Mouse (Mus musculus): ENCODE data around the gene Gm16253. TPM values are rescaled to one million over a fixed set of nuclear protein-coding genes. Genes with fewer than 3 reads are reported as not detected.
A peak's percentile ranks its signal among the peaks of the same experiment; 100 is the strongest.
"Not testable (repeated sequence)": the region's sequence is repeated elsewhere in the genome, so short reads cannot be mapped to it uniquely, and the experiment has no call there.

The Gm16253 gene
- polyA plus RNA-seq, 1 experiment, result not detected

DNA sequence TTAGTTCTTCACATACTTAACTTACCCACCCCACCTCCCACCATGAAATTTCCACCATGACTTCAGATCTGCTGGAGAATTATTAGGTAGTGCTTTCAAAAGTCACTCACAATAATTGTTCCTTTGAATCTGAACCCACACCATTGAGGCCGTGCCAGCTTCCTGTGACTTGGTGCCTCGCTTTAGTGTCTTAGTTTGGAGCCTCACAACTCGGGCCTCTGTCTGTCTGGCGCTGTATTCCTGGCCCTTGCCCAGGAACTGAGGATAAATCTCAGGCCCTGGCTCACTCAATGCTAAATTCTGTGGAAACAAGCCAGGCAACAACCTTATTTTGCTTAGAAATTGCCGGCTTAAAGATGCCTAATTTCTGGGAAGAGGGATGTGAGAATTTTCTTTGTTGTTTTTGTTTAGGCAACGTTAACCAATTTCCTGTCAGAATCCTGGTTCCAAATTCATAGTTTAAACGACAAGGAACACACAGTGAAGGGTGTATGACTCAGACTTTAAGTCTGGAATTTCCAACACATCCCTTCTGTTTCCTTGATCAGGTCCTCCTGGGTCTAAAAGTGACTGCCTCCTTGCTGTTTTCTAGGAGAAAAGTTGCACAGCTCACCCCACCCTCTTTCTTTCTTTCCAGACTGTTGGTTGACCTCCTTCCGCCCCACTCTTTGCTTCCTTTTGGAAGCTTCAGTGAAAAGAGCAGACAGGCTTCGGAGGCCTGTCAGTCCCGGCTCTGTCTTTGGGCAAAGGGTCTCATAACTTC lies 25.3 kb downstream of the Gm16253 start:
- WGBS, result 29% methylated on average over 10 of the region's 10 CpGs
- no peak for DNase-seq
- Histone ChIP-seq H3K4me3 (replicated peaks; ENCODE audit: extremely low read depth, low read depth, low read length) (peak overlapping the region; percentile 45), H3K4me1 (ENCODE audit: control insufficient read depth, insufficient read depth, low read length) (peaks cover 7% of the 10 kb centered on the region)
- TF ChIP-seq CTCF (IDR thresholded peaks at IDR 0.05; ENCODE audit: insufficient read depth, low read length) (no peak), POLR2A (IDR thresholded peaks at IDR 0.05; ENCODE audit: borderline replicate concordance, extremely low read depth, low read depth, low read length) (no peak)

DNA sequence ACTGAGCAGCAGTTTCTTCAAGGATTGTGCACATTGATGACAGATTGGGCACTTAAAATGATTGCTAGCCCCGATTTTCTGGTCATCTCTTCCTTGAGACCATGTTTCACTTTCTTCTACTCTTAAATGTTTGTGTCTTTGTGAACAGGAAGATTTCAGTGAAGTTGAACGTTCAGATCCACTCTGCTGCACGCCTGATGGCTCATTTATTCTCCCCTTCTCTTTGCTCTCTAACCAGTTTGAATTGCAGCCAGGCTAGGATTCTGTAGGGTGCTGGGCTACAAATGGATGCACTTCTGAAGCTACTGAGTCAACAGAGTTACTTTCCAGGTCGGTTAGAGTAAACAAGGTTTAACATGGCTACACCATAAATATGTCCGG lies 25.9 kb downstream of the Gm16253 start:
- TF ChIP-seq POLR2A (IDR thresholded peaks at IDR 0.05; ENCODE audit: borderline replicate concordance, extremely low read depth, low read depth, low read length) (no peak), CTCF (IDR thresholded peaks at IDR 0.05; ENCODE audit: insufficient read depth, low read length) (no peak)
- peaks cover 4% of the 10 kb centered on the region for H3K4me1 ChIP-seq (ENCODE audit: control insufficient read depth, insufficient read depth, low read length)
- no peak overlapping the region for H3K4me3 ChIP-seq (replicated peaks; ENCODE audit: extremely low read depth, low read depth, low read length)
- 18% methylated on average over 5 of the region's 5 CpGs for WGBS
- no peak for DNase-seq

DNA sequence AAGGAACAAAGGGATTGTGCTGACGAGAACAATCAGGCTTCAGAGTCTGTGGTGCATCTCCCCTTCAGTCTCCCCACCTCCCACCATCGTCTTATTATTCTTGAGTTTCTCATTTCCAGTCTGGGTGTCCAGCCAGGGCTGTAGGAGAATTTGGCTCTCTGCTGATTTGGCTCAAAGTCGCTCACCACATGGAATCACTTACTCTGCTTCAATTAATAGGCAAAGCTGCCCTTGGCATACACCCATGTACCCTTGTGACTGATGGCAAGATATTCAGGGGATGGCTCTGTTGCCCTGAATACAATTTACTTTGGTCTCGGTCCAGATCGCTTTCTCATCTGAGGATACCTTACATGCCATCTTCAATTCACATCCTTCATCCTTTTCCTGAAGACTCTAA lies 26.5 kb downstream of the Gm16253 start:
- Histone ChIP-seq H3K4me1 (ENCODE audit: control insufficient read depth, insufficient read depth, low read length) (0 out of 2 replicates have a peak, but pooled peaks cover 2% of the 10 kb centered on the region), H3K4me3 (replicated peaks; ENCODE audit: extremely low read depth, low read depth, low read length) (no peak overlapping the region)
- no peak for DNase-seq
- TF ChIP-seq CTCF (IDR thresholded peaks at IDR 0.05; ENCODE audit: insufficient read depth, low read length), result no peak
- WGBS, result 53% methylated on average over 5 of the region's 5 CpGs

DNA sequence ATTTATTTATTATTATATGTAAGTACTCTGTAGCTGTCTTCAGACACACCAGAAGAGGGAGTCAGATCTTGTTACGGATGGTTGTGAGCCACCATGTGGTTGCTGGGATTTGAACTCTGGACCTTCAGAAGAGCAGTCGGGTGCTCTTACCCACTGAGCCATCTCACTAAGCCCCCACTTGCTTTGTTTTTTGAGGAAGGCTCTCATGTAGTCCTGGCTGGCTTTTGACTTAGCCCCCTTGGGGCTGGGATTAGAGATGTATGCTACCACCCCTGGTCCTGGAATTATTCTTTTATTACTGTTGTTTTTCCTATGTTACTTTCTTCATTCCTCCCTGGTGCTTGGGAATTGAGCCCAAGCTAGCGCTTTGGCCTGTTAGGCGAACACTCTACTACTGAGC lies 29.2 kb downstream of the Gm16253 start:
- DNase-seq, result not testable (repeated sequence)
- WGBS, result 86% methylated on average over 4 of the region's 4 CpGs

DNA sequence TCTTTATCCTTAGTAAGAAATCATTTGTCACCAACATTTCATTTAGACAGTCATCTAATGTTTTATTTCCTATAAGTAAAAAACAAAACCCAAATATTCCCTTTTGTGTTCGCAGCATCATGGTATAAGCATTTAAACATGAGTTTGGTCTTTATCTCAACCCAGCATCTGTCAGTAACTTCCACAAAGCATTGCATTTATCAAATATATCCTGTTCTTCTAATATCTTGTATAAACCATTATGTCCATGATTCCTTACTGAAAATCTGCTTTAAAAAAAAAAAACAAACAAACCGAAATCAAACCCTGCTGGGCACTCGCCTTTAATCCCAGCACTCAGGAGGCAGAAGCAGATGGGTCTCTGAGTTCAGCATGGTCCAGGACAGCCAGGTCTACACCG lies 29.8 kb downstream of the Gm16253 start:
- Histone ChIP-seq H3K4me1 (ENCODE audit: control insufficient read depth, insufficient read depth, low read length) (0 out of 2 replicates have a peak, but pooled peaks cover 2% of the 10 kb centered on the region), H3K4me3 (replicated peaks; ENCODE audit: extremely low read depth, low read depth, low read length) (no peak overlapping the region)
- TF ChIP-seq POLR2A (IDR thresholded peaks at IDR 0.05; ENCODE audit: borderline replicate concordance, extremely low read depth, low read depth, low read length) (no peak), CTCF (IDR thresholded peaks at IDR 0.05; ENCODE audit: insufficient read depth, low read length) (no peak)
- WGBS, result 79% methylated on average over 4 of the region's 4 CpGs
- no peak for DNase-seq

More for the DNA sequence above, 29.2 kb downstream of the Gm16253 start:
- H3K4me3 ChIP-seq (replicated peaks; ENCODE audit: extremely low read depth, low read depth, low read length); H3K4me1 ChIP-seq (ENCODE audit: control insufficient read depth, insufficient read depth, low read length): not testable (repeated sequence)

DNA sequence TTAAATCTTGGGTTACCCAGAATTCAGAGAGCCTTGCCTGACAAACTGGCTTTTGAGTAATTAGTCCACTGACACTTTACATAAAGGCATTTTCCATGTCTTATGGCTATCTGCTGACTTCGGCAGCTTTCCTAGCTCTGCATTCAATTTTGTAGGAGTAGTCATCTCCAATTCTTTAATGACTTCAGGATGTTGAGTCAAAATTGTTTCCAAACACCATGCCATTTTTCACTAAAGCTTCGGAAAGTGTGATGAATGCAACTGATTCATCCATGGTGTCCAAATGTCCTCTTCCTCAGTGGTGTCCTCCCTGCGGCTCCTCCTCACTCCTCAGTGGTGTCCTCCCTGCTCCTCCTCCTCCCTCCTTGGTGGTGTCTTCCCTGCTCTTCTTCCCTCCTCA lies 41.2 kb downstream of the Gm16253 start:
- no peak for DNase-seq
- TF ChIP-seq POLR2A (IDR thresholded peaks at IDR 0.05; ENCODE audit: borderline replicate concordance, extremely low read depth, low read depth, low read length) (no peak), CTCF (IDR thresholded peaks at IDR 0.05; ENCODE audit: insufficient read depth, low read length) (no peak)
- Histone ChIP-seq H3K4me3 (replicated peaks; ENCODE audit: extremely low read depth, low read depth, low read length) (no peak overlapping the region), H3K4me1 (ENCODE audit: control insufficient read depth, insufficient read depth, low read length) (no peaks in the 10 kb centered on the region)
- WGBS, result 77% methylated on average over 3 of the region's 3 CpGs

DNA sequence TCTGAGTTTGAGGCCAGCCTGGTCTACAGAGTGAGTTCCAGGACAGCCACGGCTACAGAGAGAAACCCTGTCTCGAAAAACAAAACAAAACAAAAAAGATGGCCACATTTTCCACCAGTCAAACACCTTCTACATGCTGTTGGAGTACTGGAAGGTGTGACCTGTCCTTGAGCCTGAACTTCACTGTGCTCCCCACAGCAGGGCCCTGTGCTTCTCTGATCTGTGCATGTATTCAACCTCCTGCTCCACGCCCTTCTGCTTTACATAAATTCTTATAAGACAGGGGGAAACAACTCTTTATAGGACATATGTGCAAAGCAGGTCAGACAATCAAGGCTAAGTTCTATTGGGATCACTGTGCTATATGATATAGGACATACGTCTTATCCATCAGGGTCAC lies 46.4 kb downstream of the Gm16253 start:
- TF ChIP-seq POLR2A (IDR thresholded peaks at IDR 0.05; ENCODE audit: borderline replicate concordance, extremely low read depth, low read depth, low read length), result no peak
- TF ChIP-seq CTCF (IDR thresholded peaks at IDR 0.05; ENCODE audit: insufficient read depth, low read length), result no peak
- no peak for DNase-seq
- Histone ChIP-seq H3K4me1 (ENCODE audit: control insufficient read depth, insufficient read depth, low read length) (no peaks in the 10 kb centered on the region), H3K4me3 (replicated peaks; ENCODE audit: extremely low read depth, low read depth, low read length) (no peak overlapping the region)
- WGBS, result 89% methylated on average over 4 of the region's 4 CpGs

DNA sequence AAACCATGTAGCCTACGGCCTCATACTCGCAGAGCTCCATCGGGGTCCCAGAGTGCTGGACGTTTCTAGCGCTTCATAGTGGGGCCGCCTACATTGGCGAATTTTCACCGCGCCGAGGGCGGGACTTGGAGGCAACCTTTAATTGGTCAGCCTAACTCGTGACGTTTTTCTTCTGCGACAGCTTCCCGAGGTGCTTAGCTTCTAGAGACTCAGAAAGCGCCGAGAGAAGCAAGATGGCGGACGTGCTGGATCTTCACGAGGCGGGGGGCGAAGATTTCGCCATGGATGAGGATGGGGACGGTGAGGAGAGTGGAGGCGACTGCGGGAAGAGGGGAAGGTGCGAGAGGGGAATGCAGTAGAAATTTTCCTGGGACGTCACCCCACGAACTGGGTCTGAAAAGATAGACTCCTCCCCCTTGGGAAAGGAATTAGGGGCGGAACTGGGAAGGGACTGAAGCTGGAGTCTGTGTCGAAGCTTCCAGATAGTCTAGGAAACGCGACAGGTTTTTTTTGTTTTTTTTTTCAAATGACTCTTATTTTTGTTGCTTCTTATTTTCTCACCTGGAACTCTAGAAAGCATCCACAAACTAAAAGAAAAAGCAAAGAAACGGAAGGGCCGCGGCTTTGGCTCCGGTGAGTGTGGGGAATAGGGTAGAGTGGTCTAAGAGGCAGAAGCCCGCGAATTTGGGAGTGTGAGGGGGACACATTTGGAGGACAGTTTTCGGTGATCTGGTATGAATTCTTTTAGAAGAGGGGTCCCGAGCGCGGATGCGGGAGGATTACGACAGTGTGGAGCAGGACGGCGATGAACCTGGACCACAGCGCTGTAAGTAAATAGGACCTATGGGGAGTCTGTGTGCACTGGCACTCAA lies 53.2 kb downstream of the Gm16253 start, which contains the start of gene Rbm8a:
Gene Rbm8a (plus strand): TSS at position 205 of the 872 bp plus-strand sequence.
- WGBS, result under 1% methylated on average over 48 of the region's 48 CpGs
- TF ChIP-seq CTCF (IDR thresholded peaks at IDR 0.05; ENCODE audit: insufficient read depth, low read length) (no peak), POLR2A (IDR thresholded peaks at IDR 0.05; ENCODE audit: borderline replicate concordance, extremely low read depth, low read depth, low read length) (peak; percentile 98)
- peaks cover 7% of the 10 kb centered on the region for H3K4me1 ChIP-seq (ENCODE audit: control insufficient read depth, insufficient read depth, low read length)
- DNase-seq, result peak; percentile 96
- H3K4me3 ChIP-seq (replicated peaks; ENCODE audit: extremely low read depth, low read depth, low read length), result peak within 1 kb of the TSS; percentile 75

Other genes with a start within 250 kb of the Gm16253 start
- gene BC107364, start 124.7 kb upstream of the Gm16253 start, polyA plus RNA-seq (2012; rRNA removed), result not detected in 2 replicates
- gene Hfe2, start 51.8 kb upstream of the Gm16253 start, polyA plus RNA-seq (2012; rRNA removed), result 4.6 and 13.8 TPM in 2 replicates
- 687 and 806 TPM in 2 replicates for gene Txnip, start 19.0 kb upstream of the Gm16253 start, polyA plus RNA-seq (2012; rRNA removed)
- 18.3 and 21.3 TPM in 2 replicates for gene Polr3gl, start 17.2 kb downstream of the Gm16253 start, polyA plus RNA-seq (2012; rRNA removed)
- gene Ankrd34a, start 19.7 kb downstream of the Gm16253 start, polyA plus RNA-seq (2012; rRNA removed), result 0.27 and 0.44 TPM in 2 replicates
- gene Lix1l, start 24.2 kb downstream of the Gm16253 start, polyA plus RNA-seq (2012; rRNA removed), result 20.6 and 34.4 TPM in 2 replicates
- gene Rbm8a, start 52.9 kb downstream of the Gm16253 start, polyA plus RNA-seq (2012; rRNA removed), result 5.0 and 12.2 TPM in 2 replicates
- 24.0 and 40.1 TPM in 2 replicates for gene Pex11b, start 58.4 kb downstream of the Gm16253 start, polyA plus RNA-seq (2012; rRNA removed)
- 0.02 and 0.18 TPM in 2 replicates for gene Gm42957, start 58.5 kb downstream of the Gm16253 start, polyA plus RNA-seq (2012; rRNA removed)
- 1.7 and 2.3 TPM in 2 replicates for gene Itga10, start 68.6 kb downstream of the Gm16253 start, polyA plus RNA-seq (2012; rRNA removed)
- gene Ankrd35, start 93.1 kb downstream of the Gm16253 start, polyA plus RNA-seq (2012; rRNA removed), result 1.4 and 3.6 TPM in 2 replicates
- gene Pias3, start 119.4 kb downstream of the Gm16253 start, polyA plus RNA-seq (2012; rRNA removed), result 39.3 and 44.1 TPM in 2 replicates
- 3.8 and 4.7 TPM in 2 replicates for gene Nudt17, start 131.6 kb downstream of the Gm16253 start, polyA plus RNA-seq (2012; rRNA removed)
- 16.7 and 29.8 TPM in 2 replicates for gene Polr3c, start 150.6 kb downstream of the Gm16253 start, polyA plus RNA-seq (2012; rRNA removed)
- 16.3 and 16.4 TPM in 2 replicates for gene Rnf115, start 150.7 kb downstream of the Gm16253 start, polyA plus RNA-seq (2012; rRNA removed)

Data from lung, adult 2 months (tissue).